Mouse (Mus musculus) liver, embryonic 15.5 days (tissue): ENCODE measurements around the gene Mgmt. TPM values are rescaled to one million over a fixed set of nuclear protein-coding genes. Genes with fewer than 3 reads are reported as not detected.

Experiments used
- ATAC-seq: fragments of 200-750 bp; cut with Nextera tagmentation; 2 replicates; pipeline ENCODE4 v1.8.0; 2017; ENCODE audit warnings: moderate number of reproducible peaks, mild to moderate bottlenecking, moderate library complexity; ENCODE audit not compliant: insufficient read depth
- H3K27ac ChIP-seq: fragments of 300-500 bp; sonication (generic); replicated peaks from 2 replicates; pipeline ENCODE4 v1.5.1; 2015; ENCODE audit warnings: mild to moderate bottlenecking, inconsistent platforms
- H3K27me3 ChIP-seq: fragments of 300-500 bp; sonication (generic); 2 replicates; pipeline ENCODE4 v1.6.1; 2015; ENCODE audit warnings: mild to moderate bottlenecking, inconsistent platforms
- H3K36me3 ChIP-seq: fragments of 300-500 bp; sonication (generic); replicated peaks from 2 replicates; pipeline ENCODE4 v1.6.1; 2015; ENCODE audit warnings: moderate library complexity, mild to moderate bottlenecking, inconsistent platforms
- H3K4me1 ChIP-seq: fragments of 300-500 bp; sonication (generic); replicated peaks from 2 replicates; pipeline ENCODE4 v1.6.1; 2015; ENCODE audit warnings: inconsistent platforms
- H3K4me2 ChIP-seq: fragments of 300-500 bp; sonication (generic); 2 replicates; pipeline ENCODE4 v1.6.1; 2015; ENCODE audit warnings: moderate library complexity, mild to moderate bottlenecking, inconsistent platforms
- H3K4me3 ChIP-seq: fragments of 300-500 bp; sonication (generic); replicated peaks from 2 replicates; pipeline ENCODE4 v1.5.1; 2015; ENCODE audit warnings: mild to moderate bottlenecking, inconsistent platforms
- H3K9ac ChIP-seq: fragments of 300-500 bp; sonication (generic); 2 replicates; pipeline ENCODE4 v1.6.1; 2015; ENCODE audit warnings: moderate library complexity, mild to moderate bottlenecking, inconsistent platforms
- H3K9me3 ChIP-seq: fragments of 300-500 bp; sonication (generic); replicated peaks from 2 replicates; pipeline ENCODE4 v1.6.1; 2016; ENCODE audit warnings: inconsistent platforms
- WGBS: fragments of 180-500 bp; shearing (Covaris S2); methylation state at CpG from one replicate; pipeline ENCODE4 v1.1.7; 2015; ENCODE audit warnings: mixed read lengths; ENCODE audit not compliant: insufficient replicate concordance; 5-methylcytosine and 5-hydroxymethylcytosine counted together
- polyA plus RNA-seq: library from polyadenylated mRNA; unstranded; fragments of >200 nt; fragmentation: Nextera tagmentation; extraction: Ambion mirVana; gene quantifications from 2 replicates; pipeline ENCODE4 v1.2.1, GENCODE M21; 2015

The Mgmt gene
- polyA plus RNA-seq: 3.2 and 3.5 TPM in 2 replicates

DNA sequence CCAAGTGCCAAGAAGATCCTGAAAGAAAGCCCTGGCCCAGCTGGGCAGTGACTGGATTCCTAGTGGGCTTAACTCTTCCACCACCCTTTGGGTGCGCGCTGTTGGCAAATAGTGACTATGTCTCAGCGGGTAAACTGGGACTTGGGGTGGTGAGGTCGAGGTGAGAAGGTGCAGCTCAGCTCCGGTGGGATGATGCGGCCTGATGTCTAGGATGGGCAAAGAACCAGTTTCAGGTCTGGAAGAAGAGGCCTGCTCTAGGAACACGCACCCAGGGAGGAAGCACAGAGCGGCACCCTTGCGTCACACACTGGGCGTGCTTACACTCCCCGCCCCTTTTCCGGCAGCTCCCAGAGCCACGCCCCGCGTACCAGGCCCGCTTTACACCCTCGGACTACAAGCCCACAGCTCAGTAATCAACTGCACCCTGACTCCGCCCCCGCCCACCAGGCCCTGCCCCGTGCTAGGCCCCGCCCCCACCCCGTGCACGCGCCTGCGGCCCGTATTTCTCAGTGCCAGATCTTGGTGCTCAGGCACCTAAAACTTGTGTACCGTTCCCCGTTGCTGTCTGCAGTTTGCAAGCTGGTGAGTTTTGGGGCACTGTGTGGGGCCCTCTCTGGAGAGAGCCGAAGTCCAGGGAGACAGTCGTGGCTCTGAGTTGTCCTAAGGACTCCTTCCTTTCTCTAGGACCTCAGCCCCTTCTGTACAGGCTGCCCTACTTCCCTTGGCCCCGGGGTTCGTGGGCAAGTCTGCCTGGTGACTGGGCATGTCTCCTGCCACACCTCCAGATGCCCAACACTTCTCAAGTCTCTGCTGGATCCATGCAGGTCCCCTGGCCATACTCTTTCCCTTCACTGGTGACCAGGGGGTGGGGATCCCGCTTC is at the start of gene Mgmt:
Mgmt (plus strand) TSS at position 509 of the 881 bp plus-strand sequence.
- no peaks in the 10 kb centered on the region for H3K27me3 ChIP-seq
- H3K27ac ChIP-seq: 0 out of 2 replicates have a peak within 1 kb of the TSS, but pooled peaks have one; percentile 24
- 8% methylated on average over 33 of the region's 33 CpGs for WGBS
- peak within 1 kb of the TSS; percentile 30; the same call in 1 of the 2 replicates for H3K9ac ChIP-seq
- peak within 1 kb of the TSS; percentile 67 for H3K4me2 ChIP-seq
- ATAC-seq: peak; percentile 98
- H3K36me3 ChIP-seq: no peaks in the 10 kb centered on the region
- peak within 1 kb of the TSS; percentile 47 for H3K4me3 ChIP-seq
- H3K9me3 ChIP-seq: no peaks in the 10 kb centered on the region
- H3K4me1 ChIP-seq: peaks cover 21% of the 10 kb centered on the region

DNA sequence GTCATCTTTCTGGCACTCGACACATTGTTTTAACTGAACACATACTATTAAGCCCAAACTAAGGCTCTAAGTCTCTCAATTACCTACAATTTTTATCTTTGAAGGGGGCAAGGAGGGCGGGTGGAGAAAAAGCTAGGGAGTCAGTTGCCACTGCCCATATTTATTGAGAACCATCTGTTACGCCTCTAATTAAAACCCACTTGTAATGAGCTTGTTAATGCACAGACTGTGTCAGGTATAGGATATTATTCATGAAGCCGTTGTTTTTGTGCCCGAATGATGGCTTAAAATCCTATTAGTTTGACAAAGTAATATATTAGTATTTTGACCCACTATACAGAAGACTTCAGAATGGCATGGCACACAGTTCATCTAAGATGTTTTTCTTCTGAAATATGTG is 49.6 kb upstream of the Mgmt start:
- WGBS: 62% methylated on average over 5 of the region's 5 CpGs
- ATAC-seq: no peak
- Histone ChIP-seq H3K4me2 (no peak overlapping the region), H3K27ac (no peak overlapping the region), H3K36me3 (no peaks in the 10 kb centered on the region), H3K4me1 (no peaks in the 10 kb centered on the region), H3K27me3 (no peaks in the 10 kb centered on the region), H3K9ac (no peak overlapping the region), H3K9me3 (no peaks in the 10 kb centered on the region), H3K4me3 (no peak overlapping the region)

DNA sequence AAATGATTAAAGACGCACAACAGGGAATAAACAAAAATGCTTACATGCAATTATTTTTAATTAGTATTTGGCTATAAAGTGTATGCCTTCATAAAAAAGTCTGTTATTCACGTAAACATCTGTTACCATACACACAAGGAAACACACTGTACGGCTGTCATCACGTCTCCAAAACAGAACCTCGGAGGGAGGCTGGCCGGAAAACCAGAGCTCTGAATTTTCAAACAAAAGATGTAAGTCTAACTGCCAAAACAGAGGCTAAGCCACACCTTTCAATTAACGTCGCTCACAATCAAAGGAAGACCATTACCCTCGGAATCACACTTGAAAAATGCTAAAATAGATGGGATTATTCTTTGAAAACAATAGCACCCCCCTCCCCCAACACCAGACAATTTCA is 49.1 kb upstream of the Mgmt start:
- H3K27me3 ChIP-seq: no peaks in the 10 kb centered on the region
- no peak overlapping the region for H3K9ac ChIP-seq
- H3K4me1 ChIP-seq: no peaks in the 10 kb centered on the region
- H3K27ac ChIP-seq: no peak overlapping the region
- WGBS: 37% methylated on average over 9 of the region's 9 CpGs
- H3K9me3 ChIP-seq: no peaks in the 10 kb centered on the region
- H3K4me3 ChIP-seq: no peak overlapping the region
- H3K36me3 ChIP-seq: no peaks in the 10 kb centered on the region
- ATAC-seq: no peak
- no peak overlapping the region for H3K4me2 ChIP-seq

DNA sequence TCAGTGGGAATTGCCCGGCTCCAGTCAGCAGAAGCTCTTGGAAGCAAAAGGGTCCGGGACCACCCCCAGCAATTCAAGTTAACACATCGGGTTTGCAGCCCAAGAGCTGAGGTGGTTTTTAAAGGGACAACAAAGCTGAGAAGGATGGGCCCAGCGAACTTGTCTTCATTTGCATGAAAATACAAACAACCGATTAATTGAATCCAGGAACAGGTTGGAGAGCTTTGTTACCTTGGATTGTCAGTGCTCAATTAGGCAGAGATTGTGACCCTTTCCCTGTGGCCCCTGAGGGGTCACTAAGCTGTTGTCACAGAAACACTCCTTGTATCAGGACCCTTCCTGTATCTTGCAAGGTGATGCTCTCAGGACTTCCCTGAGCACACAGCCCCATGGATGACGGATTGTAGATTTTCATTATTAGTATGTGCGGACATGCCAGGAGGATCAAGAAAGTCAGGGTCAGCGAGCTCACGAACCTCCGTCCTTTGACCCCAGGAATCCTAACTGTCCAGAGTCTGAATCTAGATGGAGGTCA is 48.3 kb upstream of the Mgmt start:
- no peak overlapping the region for H3K4me2 ChIP-seq
- WGBS: 55% methylated on average over 10 of the region's 10 CpGs
- ATAC-seq: no peak

DNA sequence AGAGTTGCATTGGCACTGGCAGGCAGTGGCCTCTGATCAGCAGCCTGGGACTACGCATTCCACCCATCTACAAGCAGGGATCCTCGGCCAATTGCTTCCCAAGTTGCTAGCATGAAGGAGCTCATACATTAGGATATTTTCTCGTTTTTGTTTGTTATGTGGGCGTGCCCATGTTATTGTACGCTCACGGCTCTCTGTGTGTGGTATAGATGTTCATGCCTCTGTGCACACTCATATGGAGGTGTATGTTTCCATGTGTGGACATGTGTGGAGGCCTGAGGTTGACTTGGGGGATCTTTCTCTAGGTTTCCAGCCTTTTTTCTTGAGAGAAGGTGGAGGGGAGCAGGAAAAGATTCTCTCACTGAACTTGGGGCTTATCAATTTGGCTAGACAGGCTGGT is 46.8 kb upstream of the Mgmt start:
- H3K9ac ChIP-seq: no peak overlapping the region
- H3K27me3 ChIP-seq: no peaks in the 10 kb centered on the region
- H3K36me3 ChIP-seq: no peaks in the 10 kb centered on the region
- H3K27ac ChIP-seq: no peak overlapping the region
- ATAC-seq: no peak
- H3K9me3 ChIP-seq: no peaks in the 10 kb centered on the region
- no peaks in the 10 kb centered on the region for H3K4me1 ChIP-seq
- 62% methylated on average over 6 of the region's 6 CpGs for WGBS
- no peak overlapping the region for H3K4me2 ChIP-seq
- no peak overlapping the region for H3K4me3 ChIP-seq

More for the DNA sequence above, 48.3 kb upstream of the Mgmt start:
- H3K27me3 ChIP-seq: no peaks in the 10 kb centered on the region
- no peak overlapping the region for H3K4me3 ChIP-seq
- H3K36me3 ChIP-seq: no peaks in the 10 kb centered on the region
- no peaks in the 10 kb centered on the region for H3K4me1 ChIP-seq
- H3K27ac ChIP-seq: no peak overlapping the region
- H3K9ac ChIP-seq: no peak overlapping the region
- no peaks in the 10 kb centered on the region for H3K9me3 ChIP-seq

DNA sequence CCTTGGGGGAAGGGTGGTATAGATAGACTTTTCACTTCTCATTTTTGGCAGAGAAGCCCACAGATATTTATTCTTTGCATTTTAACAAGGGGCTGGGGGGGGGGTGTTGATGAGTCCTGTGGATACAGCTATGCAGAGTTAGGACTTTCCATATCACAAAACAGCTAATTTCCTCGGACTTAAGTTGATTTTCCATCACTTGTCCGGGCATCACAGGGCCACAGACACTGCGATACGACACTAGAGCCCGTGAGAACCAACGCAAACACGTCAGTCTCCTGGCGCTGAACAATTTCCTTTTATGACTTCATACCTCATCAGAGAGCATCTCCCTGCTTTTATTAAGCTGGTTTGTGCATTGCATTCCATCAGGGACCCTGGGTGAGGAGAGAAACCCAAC is 45.7 kb upstream of the Mgmt start:
- WGBS: 68% methylated on average over 8 of the region's 8 CpGs
- ATAC-seq: no peak
- Histone ChIP-seq H3K27ac (no peak overlapping the region), H3K36me3 (no peaks in the 10 kb centered on the region), H3K4me3 (no peak overlapping the region), H3K27me3 (no peaks in the 10 kb centered on the region), H3K4me1 (no peaks in the 10 kb centered on the region), H3K9ac (no peak overlapping the region), H3K9me3 (no peaks in the 10 kb centered on the region), H3K4me2 (no peak overlapping the region)

DNA sequence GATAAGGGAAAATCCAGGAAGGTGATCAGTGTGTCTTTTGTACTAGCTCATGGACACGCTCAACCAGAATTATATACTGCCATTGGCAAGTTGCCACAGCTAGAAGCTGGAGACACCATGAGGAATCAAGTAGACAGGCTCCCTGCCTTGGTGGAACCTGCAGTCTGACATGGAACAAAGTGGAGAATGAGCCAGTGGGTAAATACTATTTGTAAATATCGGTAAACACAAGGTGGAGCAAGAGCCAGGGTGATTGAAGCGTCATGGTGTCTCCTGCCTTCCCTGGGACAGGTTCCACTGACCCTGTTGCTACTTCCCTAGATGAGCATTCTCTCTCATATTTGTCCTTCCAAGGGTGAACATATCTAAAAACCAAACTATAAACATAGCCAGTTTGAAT is 44.6 kb upstream of the Mgmt start:
- H3K9me3 ChIP-seq: no peaks in the 10 kb centered on the region
- 54% methylated on average over 3 of the region's 3 CpGs for WGBS
- no peak overlapping the region for H3K4me3 ChIP-seq
- no peaks in the 10 kb centered on the region for H3K4me1 ChIP-seq
- no peak for ATAC-seq
- no peak overlapping the region for H3K27ac ChIP-seq
- no peak overlapping the region for H3K4me2 ChIP-seq
- H3K36me3 ChIP-seq: no peaks in the 10 kb centered on the region
- no peaks in the 10 kb centered on the region for H3K27me3 ChIP-seq
- H3K9ac ChIP-seq: no peak overlapping the region

DNA sequence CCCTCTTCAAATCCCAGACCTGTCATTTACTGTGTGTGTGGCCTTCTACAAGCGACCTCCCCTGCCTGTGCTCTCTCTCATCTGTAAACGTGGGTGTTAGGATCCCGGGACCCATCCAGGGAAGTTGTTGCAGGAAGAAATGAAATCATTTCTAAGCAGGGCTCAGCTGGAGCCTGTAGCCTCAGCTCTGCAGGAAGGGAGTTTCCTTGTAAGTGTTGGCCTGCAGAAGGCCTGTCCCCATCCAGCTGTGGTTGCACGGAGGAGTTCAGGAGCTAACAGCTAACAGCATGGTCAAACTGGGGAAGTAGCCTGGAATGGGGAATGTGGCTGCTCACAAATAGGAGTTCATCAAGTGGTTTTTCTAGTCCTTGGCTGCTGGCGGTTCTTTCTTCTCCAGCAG is 44.1 kb upstream of the Mgmt start:
- Histone ChIP-seq H3K4me2 (no peak overlapping the region), H3K9me3 (no peaks in the 10 kb centered on the region), H3K4me3 (no peak overlapping the region), H3K27me3 (no peaks in the 10 kb centered on the region), H3K4me1 (no peaks in the 10 kb centered on the region), H3K9ac (no peak overlapping the region), H3K36me3 (no peaks in the 10 kb centered on the region), H3K27ac (no peak overlapping the region)
- 45% methylated on average over 5 of the region's 5 CpGs for WGBS
- ATAC-seq: no peak

DNA sequence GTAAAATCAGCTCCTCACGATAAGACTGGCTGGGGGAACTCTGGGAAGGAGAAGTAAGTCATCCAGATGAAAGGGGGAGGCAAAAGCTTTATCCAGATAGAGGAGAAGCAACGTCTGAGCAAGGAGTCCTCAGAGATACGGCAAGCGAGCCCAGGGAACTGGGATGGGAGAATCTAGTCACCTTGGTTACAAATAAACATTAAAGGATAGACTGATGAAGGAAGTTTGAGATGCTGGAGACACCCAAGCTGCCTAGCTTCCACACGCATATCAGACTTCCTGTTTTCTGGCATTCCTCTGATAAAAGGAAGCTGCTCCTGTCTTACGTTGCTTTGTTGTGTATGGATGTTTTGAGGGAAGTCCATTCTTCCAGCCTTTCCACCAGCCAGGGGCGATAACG is 42.5 kb upstream of the Mgmt start:
- Histone ChIP-seq H3K4me3 (no peak overlapping the region), H3K4me1 (no peaks in the 10 kb centered on the region), H3K27ac (no peak overlapping the region), H3K27me3 (no peaks in the 10 kb centered on the region), H3K9me3 (no peaks in the 10 kb centered on the region), H3K4me2 (no peak overlapping the region), H3K9ac (no peak overlapping the region), H3K36me3 (no peaks in the 10 kb centered on the region)
- no peak for ATAC-seq
- WGBS: 31% methylated on average over 8 of the region's 8 CpGs

DNA sequence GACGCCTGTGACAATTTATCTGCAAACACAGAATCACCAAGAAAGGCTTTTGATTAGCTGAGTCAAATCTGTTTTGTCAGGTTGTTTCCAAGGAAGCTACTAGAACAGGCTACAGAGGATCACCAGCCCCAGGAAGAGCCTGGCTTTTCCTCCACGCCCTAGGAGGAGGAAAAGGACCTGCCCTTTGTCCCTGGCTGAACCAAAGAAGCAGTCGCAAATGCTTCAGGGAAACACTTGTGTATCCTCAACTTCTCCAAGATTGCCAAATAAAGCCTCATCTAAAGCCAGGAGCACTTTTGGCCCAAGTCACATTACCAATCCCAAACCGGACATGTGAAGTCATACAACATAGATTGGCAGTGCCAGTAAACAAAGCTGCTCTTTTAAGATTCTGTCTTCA is 41.7 kb upstream of the Mgmt start:
- Histone ChIP-seq H3K4me2 (no peak overlapping the region), H3K36me3 (no peaks in the 10 kb centered on the region), H3K4me1 (no peaks in the 10 kb centered on the region), H3K27ac (no peak overlapping the region), H3K27me3 (no peaks in the 10 kb centered on the region), H3K4me3 (no peak overlapping the region), H3K9me3 (no peaks in the 10 kb centered on the region), H3K9ac (no peak overlapping the region)
- ATAC-seq: no peak
- WGBS: 38% methylated on average over 4 of the region's 4 CpGs

DNA sequence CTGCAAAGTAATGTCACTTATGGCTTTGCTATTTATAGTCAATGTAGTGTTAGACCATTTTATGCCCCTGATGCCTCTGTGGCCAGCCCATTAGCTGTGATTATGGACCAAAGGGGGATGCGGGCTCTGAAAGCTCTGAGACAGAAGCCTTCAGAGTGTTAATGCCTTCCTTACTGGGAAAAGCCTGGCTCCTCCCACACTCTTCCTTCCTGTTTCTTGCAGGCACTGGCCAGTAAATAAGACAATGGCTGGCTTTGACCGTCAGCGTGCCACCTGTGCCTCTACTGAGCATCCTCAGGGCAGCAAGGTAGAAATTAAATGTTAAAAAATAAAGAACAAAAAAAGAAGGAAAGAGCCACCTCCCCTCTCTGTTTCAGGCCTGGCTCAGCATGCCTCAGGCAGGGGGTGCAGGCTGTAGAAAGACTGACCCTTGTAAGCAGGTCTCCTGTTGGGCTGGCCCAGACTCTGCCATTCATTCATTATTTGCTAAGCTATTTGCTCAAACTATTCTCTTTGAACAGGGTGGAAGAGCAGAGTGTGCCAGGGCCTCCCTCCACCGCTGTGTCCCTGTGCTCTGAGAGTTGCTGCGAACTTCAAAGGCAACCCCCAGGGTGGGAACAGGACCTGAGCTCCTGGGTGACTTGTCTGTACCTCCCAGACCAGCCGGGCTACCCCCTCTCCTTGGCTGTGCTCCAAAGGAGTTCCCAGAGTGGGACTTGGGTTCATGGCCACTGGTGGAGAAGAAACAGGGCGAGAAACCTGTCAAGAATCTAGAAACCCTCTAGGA is 29.5 kb upstream of the Mgmt start:
- Histone ChIP-seq H3K9me3 (no peaks in the 10 kb centered on the region), H3K9ac (no peak overlapping the region), H3K27ac (no peak overlapping the region), H3K36me3 (no peaks in the 10 kb centered on the region), H3K27me3 (no peaks in the 10 kb centered on the region), H3K4me3 (no peak overlapping the region), H3K4me1 (no peaks in the 10 kb centered on the region), H3K4me2 (no peak overlapping the region)
- ATAC-seq: no peak
- WGBS: 21% methylated on average over 7 of the region's 7 CpGs
